Mouse (Mus musculus) thymus, postnatal 4 days (tissue): ENCODE data around the gene Tank.

Source experiments
- DNase-seq: peaks from one replicate; pipeline ENCODE4 v3.0.0; 2021

Gene Tank

DNA sequence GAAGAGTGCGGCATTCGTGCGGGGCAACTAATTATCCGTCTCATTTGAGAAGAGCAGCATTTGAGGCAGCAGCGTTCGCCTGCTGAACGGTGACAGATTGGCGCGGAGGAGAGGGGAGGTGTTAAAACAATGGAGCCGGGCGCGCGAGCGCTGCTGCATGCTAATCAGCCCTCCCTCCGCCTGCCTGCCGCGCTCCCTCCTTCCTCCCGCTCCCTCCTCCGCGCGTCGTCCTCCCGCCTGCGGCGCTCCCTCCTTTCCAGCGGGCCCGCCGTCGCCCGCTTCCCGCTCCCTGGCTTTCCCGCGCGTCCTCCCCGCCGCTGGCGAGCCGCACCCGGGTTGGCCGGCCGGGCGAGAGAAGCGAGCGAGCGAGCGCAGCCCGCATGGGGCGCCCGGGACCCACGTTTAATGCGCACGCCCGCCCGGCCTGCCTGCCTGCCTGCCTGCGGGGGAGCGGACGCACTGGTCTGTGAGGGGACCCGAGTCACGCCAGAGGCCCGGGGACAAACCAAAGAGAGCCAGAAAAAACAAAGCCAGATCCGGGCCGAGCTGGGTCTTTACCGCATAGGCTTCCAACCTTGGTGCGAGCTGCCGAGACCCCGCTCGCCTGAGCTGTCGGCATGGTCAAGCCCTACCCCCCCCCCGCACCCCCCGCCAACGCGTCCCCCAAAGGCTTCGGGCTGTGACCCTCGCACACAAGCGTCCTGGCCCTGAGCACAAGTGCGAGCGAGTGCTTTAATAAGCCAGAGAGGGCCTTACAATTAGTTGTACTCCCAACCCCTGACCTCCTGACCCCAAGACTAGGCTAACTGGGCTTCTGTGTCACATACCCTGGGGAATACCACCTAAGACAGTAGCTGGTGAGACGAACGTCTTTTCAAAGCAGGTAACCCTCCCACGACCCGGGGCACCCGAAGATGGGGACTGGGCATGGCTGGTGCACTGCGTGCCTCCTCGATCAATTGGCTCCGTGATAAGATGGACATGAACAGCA, 78.3 kb downstream of the Tank start:
- peak; percentile 69 for DNase-seq

GRCm38 (mm10) chr2:61659254-61659653, 80.9 kb downstream of the Tank start:
- no peak for DNase-seq

- DNase-seq, result no peak
Observed at GRCm38 (mm10) chr2:61662833-61663232, 84.4 kb downstream of the Tank start.

GRCm38 (mm10) chr2:61663573-61664241, 85.3 kb downstream of the Tank start:
- DNase-seq, result no peak

- DNase-seq, result no peak
Observed at GRCm38 (mm10) chr2:61667420-61667819, 89.0 kb downstream of the Tank start.

DNA sequence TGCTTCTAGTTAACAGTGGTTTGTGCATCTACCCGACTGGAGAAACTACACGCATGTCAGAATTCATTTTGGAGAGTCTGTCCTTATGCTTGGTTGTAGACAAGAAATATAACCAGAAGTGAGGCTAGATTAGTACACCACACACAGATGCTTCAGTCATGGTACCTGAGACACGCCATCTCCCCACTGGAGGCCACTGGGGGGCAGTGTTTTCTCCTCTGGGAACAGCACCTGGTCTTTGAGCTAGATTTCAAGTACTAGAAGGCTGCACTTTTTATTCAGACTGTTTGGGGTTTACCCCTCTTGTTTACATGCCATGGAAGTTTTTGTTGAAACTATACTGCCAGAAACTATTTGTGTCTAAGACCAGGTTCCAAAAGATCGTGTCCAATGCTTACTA, 89.9 kb downstream of the Tank start:
- DNase-seq, result peak; percentile 87

DNA sequence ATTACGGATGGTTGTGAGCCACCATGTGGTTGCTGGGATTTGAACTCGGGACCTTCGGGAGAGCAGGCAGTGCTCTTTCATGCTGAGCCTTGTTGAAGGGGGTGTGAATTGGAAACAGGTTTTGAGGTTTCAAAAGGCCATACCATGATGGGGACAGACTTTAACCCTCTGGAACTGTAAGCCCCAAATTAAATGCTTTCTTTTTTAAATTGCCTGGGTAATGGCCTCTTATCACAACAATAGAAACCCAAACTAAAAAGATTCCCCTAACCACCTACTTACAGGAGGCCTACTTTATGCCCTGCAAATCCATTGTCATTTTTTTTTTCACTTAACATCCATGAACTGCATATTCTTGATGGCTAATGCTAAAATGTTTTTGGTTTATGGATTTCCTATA, 96.2 kb downstream of the Tank start:
- DNase-seq, result no peak

- no peak for DNase-seq
Observed at GRCm38 (mm10) chr2:61681572-61681971, 103.2 kb downstream of the Tank start.

DNA sequence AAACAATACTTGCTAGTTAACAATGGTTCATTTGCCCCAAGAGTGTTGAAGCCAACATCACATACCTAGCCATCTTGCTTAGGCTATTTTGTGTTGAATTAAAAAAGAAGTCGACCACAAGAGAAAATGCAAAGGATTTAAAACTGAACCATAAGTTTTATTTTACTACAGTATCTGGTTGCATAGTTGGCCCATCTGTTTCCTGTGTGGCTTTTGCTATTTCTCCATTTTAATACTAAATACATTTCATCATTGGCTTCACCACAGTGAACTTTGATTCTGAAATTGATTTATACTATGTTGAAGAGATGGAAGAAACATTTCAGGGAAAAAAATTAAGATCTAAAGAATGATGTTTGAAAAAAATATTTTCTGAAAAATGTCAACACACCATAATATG, 108.1 kb downstream of the Tank start:
- DNase-seq, result no peak

DNA sequence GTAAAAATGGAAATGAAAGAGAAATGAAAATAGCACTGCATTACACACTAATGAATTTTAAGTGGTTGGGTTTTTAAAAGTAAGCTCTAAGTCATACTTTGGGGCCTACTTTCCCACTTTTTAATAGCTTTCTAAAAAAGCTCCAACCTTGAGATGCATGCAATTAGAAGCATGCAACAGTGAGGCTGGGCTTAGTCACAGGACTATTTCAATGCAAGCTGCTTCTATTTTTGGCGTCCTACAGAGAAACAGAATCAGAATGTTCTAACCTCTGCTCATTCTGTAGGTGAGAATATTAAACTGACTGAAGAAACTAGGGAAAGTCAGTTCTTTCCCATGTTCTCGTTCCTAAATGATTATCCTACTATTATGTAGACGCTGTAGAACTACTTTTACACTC, 110.7 kb downstream of the Tank start:
- DNase-seq, result no peak
